Mouse (Mus musculus): ENCODE measurements around the gene Ltbp3. TPM values are rescaled to one million over a fixed set of nuclear protein-coding genes. Genes with fewer than 3 reads are reported as not detected.
A peak's percentile ranks its signal among the peaks of the same experiment; 100 is the strongest.

Gene Ltbp3
- total and polyA plus RNA-seq, 3 experiments, result 0.51 TPM; not detected in 2

GRCm38 (mm10) chr19:5727701-5728100, 13.0 kb upstream of the Ltbp3 start:
- H3K4me2 ChIP-seq (ENCODE audit: insufficient read depth, low read depth, poor library complexity, severe bottlenecking), result peak overlapping the region; percentile 57
- H3K27ac ChIP-seq (ENCODE audit: insufficient read depth, low read depth), result peak overlapping the region; percentile 20
- H3K4me3 ChIP-seq (replicated peaks in 1 of 3; ENCODE audit: low read depth in 2 of 3, low read length in 2 of 3, poor library complexity in 1 of 3), result peak overlapping the region; percentile 38 to 75 (median 41)
- no peaks in the 10 kb centered on the region for H3K27me3 ChIP-seq (replicated peaks)
- peaks cover 26% of the 10 kb centered on the region for H3K79me2 ChIP-seq (replicated peaks; ENCODE audit: control insufficient read depth, extremely low read depth, insufficient read depth, poor library complexity, severe bottlenecking)
- no peak for TF ChIP-seq ZNF384 (IDR thresholded peaks at IDR 0.05; ENCODE audit: low read depth, low read length)
- 0 out of 2 replicates have a peak, but pooled peaks have one; percentile 60 for TF ChIP-seq RCOR1 (conservative IDR thresholded peaks at IDR 0.05; ENCODE audit: low read depth, low read length)
- TF ChIP-seq POLR2AphosphoS2 (IDR thresholded peaks at IDR 0.05; ENCODE audit: low read depth, low read length), result no peak
- TF ChIP-seq UBTF (IDR thresholded peaks at IDR 0.05; ENCODE audit: low read depth, low read length), result no peak
- peak; percentile 26; the same call in 1 of the 2 replicates for TF ChIP-seq MEF2A (IDR thresholded peaks at IDR 0.05; ENCODE audit: borderline replicate concordance, low read depth, low read length)
- TF ChIP-seq USF2 (conservative IDR thresholded peaks at IDR 0.05; ENCODE audit: low read depth, low read length), result no peak
- peak; percentile 42 for TF ChIP-seq BHLHE40 (IDR thresholded peaks at IDR 0.05; ENCODE audit: low read depth, low read length)
- TF ChIP-seq CTCF (conservative IDR thresholded peaks at IDR 0.05 in 1 of 2, IDR thresholded peaks at IDR 0.05 in 1 of 2; ENCODE audit: low read depth in 2 of 2, low read length in 2 of 2), result peak; percentile 83 to 98
- peak; percentile 75 for TF ChIP-seq RAD21 (IDR thresholded peaks at IDR 0.05; ENCODE audit: low read depth, low read length)
- TF ChIP-seq PAX5 (IDR thresholded peaks at IDR 0.05; ENCODE audit: low read length), result no peak
- peak; percentile 6; the same call in 1 of the 2 replicates for TF ChIP-seq CHD2 (IDR thresholded peaks at IDR 0.05; ENCODE audit: low read length)
- TF ChIP-seq MXI1 (IDR thresholded peaks at IDR 0.05; ENCODE audit: low read depth, low read length), result peak; percentile 56; the same call in 1 of the 2 replicates
- 0 out of 2 replicates have a peak, but pooled peaks have one; percentile 67 for TF ChIP-seq MAZ (IDR thresholded peaks at IDR 0.05; ENCODE audit: low read depth, low read length)
- TF ChIP-seq ZMIZ1 (IDR thresholded peaks at IDR 0.05; ENCODE audit: low read depth, low read length), result peak; percentile 47; the same call in 1 of the 2 replicates
- TF ChIP-seq JUND (conservative IDR thresholded peaks at IDR 0.05; ENCODE audit: low read depth, low read length), result peak; percentile 41; the same call in 1 of the 2 replicates
- no peak for TF ChIP-seq IRF4 (IDR thresholded peaks at IDR 0.05; ENCODE audit: low read depth, low read length)
- peak; percentile 51 for TF ChIP-seq ELF1 (IDR thresholded peaks at IDR 0.05; ENCODE audit: low read depth, low read length)
- TF ChIP-seq SMC3 (IDR thresholded peaks at IDR 0.05; ENCODE audit: low read depth, low read length), result peak; percentile 91
- TF ChIP-seq EP300 (IDR thresholded peaks at IDR 0.05; ENCODE audit: low read length), result peak; percentile 15; the same call in 1 of the 2 replicates
- TF ChIP-seq MYC (IDR thresholded peaks at IDR 0.05; ENCODE audit: low read depth, low read length), result 0 out of 2 replicates have a peak, but pooled peaks have one; percentile 45
- TF ChIP-seq MAX (IDR thresholded peaks at IDR 0.05; ENCODE audit: low read length), result no peak
- no peak for TF ChIP-seq USF1 (IDR thresholded peaks at IDR 0.05; ENCODE audit: low read depth, low read length)
- no peak for TF ChIP-seq E2F4 (IDR thresholded peaks at IDR 0.05; ENCODE audit: insufficient replicate concordance, low read depth, low read length)
- 0 out of 2 replicates have a peak, but pooled peaks have one; percentile 4 for TF ChIP-seq POLR2A (IDR thresholded peaks at IDR 0.05; ENCODE audit: low read depth, low read length)
- peak; percentile 58 for TF ChIP-seq TCF12 (IDR thresholded peaks at IDR 0.05; ENCODE audit: low read depth, low read length)
- TF ChIP-seq NRF1 (IDR thresholded peaks at IDR 0.05; ENCODE audit: low read depth, low read length), result 0 out of 2 replicates have a peak, but pooled peaks have one; percentile 21
- no peak for TF ChIP-seq ZKSCAN1 (IDR thresholded peaks at IDR 0.05; ENCODE audit: borderline replicate concordance, low read depth, low read length)
- no peak for TF ChIP-seq HCFC1 (IDR thresholded peaks at IDR 0.05; ENCODE audit: low read depth, low read length)
- TF ChIP-seq ZC3H11A (IDR thresholded peaks at IDR 0.05; ENCODE audit: low read depth, low read length), result peak; percentile 29; the same call in 1 of the 2 replicates
- no peak for TF ChIP-seq MAFK (IDR thresholded peaks at IDR 0.05; ENCODE audit: insufficient replicate concordance, low read length)
- 0 out of 2 replicates have a peak, but pooled peaks have one; percentile 19 for TF ChIP-seq TBP (conservative IDR thresholded peaks at IDR 0.05; ENCODE audit: low read depth, low read length)
- no peak for TF ChIP-seq CHD1 (IDR thresholded peaks at IDR 0.05; ENCODE audit: low read depth, low read length)
- TF ChIP-seq SIN3A (IDR thresholded peaks at IDR 0.05; ENCODE audit: low read length), result peak; percentile 83
- peak; percentile 67 for TF ChIP-seq NELFE (IDR thresholded peaks at IDR 0.05; ENCODE audit: low read depth, low read length)
- peaks cover 8 to 30% of the 10 kb centered on the region in 2 experiments for H3K36me3 ChIP-seq (replicated peaks in 1 of 2; ENCODE audit: control insufficient read depth in 1 of 2, insufficient read depth in 1 of 2, low read length in 1 of 2)
- in situ Hi-C loops (cut with MboI; ENCODE audit: low pct_ligation_motif_present, low pct_unique_long_range_greater_than_20kb, low sequenced_read_pairs), result no loop called here
- H3K9me3 ChIP-seq (replicated peaks; ENCODE audit: low read length), result no peaks in the 10 kb centered on the region
- dilution Hi-C loops (cut with MboI; ENCODE audit: extremely low pct_ligation_motif_present, extremely low pct_unique_long_range_greater_than_20kb, low sequenced_read_pairs), result no loop called here
- peaks cover 21 to 62% of the 10 kb centered on the region in 2 experiments for H3K4me1 ChIP-seq (ENCODE audit: control insufficient read depth in 1 of 2, insufficient read depth in 2 of 2)
- peak; percentile 80 for DNase-seq (ENCODE audit: extremely low read depth)
- no peak overlapping the region for H3K9ac ChIP-seq (ENCODE audit: insufficient read depth, low read depth)

Data from CH12.LX (cell line).